Mouse (Mus musculus) intestine, postnatal 0 days (tissue): ENCODE data around the gene Pfkfb3. TPM values are rescaled to one million over a fixed set of nuclear protein-coding genes. Genes with fewer than 3 reads are reported as not detected.

Source experiments
- ATAC-seq: fragments of 200-750 bp; cut with Nextera tagmentation; 2 replicates; pipeline ENCODE4 v1.8.0; 2017; ENCODE audit warnings: mild to moderate bottlenecking, moderate TSS enrichment, moderate library complexity
- H3K27ac ChIP-seq: fragments of 300-500 bp; sonication (generic); 2 replicates; pipeline ENCODE4 v1.5.1; 2014; ENCODE audit warnings: mild to moderate bottlenecking, low read depth, low read length, moderate library complexity
- H3K27me3 ChIP-seq: fragments of 300-500 bp; sonication (generic); replicated peaks from 2 replicates; pipeline ENCODE4 v1.6.1; 2014; ENCODE audit warnings: low read length, mixed read lengths; ENCODE audit not compliant: control insufficient read depth, insufficient read depth
- H3K36me3 ChIP-seq: fragments of 300-500 bp; sonication (generic); 2 replicates; pipeline ENCODE4 v1.6.1; 2014; ENCODE audit warnings: mild to moderate bottlenecking, moderate library complexity; ENCODE audit not compliant: control insufficient read depth, insufficient read depth
- H3K4me1 ChIP-seq: fragments of 300-500 bp; sonication (generic); replicated peaks from 2 replicates; pipeline ENCODE4 v1.6.1; 2014; ENCODE audit warnings: antibody characterized with exemption, low read length, mixed read lengths; ENCODE audit not compliant: control insufficient read depth, insufficient read depth
- H3K4me2 ChIP-seq: fragments of 300-500 bp; sonication (generic); replicated peaks from 2 replicates; pipeline ENCODE4 v1.6.1; 2014; ENCODE audit warnings: low read depth, mild to moderate bottlenecking, moderate library complexity
- H3K4me3 ChIP-seq: fragments of 300-500 bp; sonication (generic); 2 replicates; pipeline ENCODE4 v1.5.1; 2014; ENCODE audit warnings: low read depth, low read length
- H3K9ac ChIP-seq: fragments of 300-500 bp; sonication (generic); 2 replicates; pipeline ENCODE4 v1.6.1; 2014; ENCODE audit warnings: mild to moderate bottlenecking, low read depth, low read length
- H3K9me3 ChIP-seq: fragments of 300-500 bp; sonication (generic); 2 replicates; pipeline ENCODE4 v1.6.1; 2016; ENCODE audit warnings: mixed run types; ENCODE audit not compliant: control insufficient read depth
- CTCF ChIP-seq: sonication (generic); IDR thresholded peaks from 2 replicates; pipeline ENCODE4 v1.5.1; 2016; ENCODE audit warnings: low read depth, mild to moderate bottlenecking, control low read depth, antibody characterized with exemption, moderate library complexity
- WGBS: fragments of 180-500 bp; shearing (Covaris S2); extraction: QIAGEN DNeasy Blood & Tissue Kit; methylation state at CpG from one replicate; pipeline ENCODE4 v1.1.7; 2014; 5-methylcytosine and 5-hydroxymethylcytosine counted together
- polyA plus RNA-seq: library from polyadenylated mRNA; unstranded; fragments of >200 nt; fragmentation: Nextera tagmentation; extraction: Ambion mirVana; gene quantifications from 2 replicates; pipeline ENCODE4 v1.2.1, GENCODE M21; 2015

The Pfkfb3 gene
- polyA plus RNA-seq, 1 experiment from 2014 or later = 13.4 TPM

DNA sequence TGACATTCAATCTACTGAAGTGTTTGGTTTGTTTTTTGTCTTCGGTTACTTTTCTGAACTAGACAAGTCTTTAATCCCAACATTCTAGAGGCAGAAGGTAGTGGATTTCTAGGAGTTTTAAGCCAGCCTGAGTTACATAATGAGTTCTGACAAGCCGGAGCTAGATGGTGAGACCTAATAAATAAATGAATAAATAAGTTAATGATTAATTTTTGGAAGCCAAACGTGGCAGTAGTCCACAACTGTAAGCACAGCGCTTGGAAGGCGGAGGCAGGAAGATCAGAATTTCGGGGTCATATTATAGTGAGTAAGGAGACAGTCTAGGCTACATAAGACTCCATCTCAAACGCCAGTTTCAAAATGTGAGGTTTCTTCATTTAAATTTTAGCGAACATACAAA is 17.9 kb downstream of the Pfkfb3 start:
- WGBS = 61% methylated on average over 8 of the region's 8 CpGs

DNA sequence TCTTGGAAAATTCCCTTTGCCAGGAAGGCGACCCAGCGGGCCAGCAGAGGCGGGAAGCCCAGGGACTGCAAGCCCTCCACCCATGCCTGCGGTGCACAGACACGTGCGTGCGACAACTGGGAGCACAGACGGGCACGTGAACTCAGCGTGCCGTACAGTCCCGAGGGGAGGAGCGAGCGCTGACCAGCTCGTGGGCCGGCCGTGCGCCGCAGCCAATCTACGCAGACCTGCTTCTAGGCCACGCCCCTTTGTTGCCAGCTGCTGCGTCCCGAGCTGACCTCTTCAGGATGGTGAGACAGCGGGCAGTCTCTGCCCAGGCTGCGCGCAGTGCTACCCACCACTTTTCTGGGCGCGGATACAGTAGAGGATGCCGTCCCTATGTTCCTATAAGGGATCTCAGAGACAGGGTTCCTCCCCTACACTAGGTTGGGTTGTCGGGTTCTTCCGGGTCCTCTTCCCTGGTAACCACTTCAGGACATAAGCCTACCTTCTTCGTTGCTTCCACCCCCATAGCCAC is 18.4 kb downstream of the Pfkfb3 start:
- H3K4me3 ChIP-seq = peak overlapping the region; percentile 41
- no peaks in the 10 kb centered on the region for H3K4me1 ChIP-seq
- H3K4me2 ChIP-seq = peak overlapping the region; percentile 81
- no peaks in the 10 kb centered on the region for H3K36me3 ChIP-seq
- H3K27me3 ChIP-seq = no peaks in the 10 kb centered on the region
- ATAC-seq = peak; percentile 99
- peak overlapping the region; percentile 46; the same call in 1 of the 2 replicates for H3K27ac ChIP-seq
- 0 out of 2 replicates have a peak, but pooled peaks have one; percentile 7 for TF ChIP-seq CTCF
- H3K9me3 ChIP-seq = no peaks in the 10 kb centered on the region
- peak overlapping the region; percentile 60 for H3K9ac ChIP-seq
- WGBS = under 1% methylated on average over 32 of the region's 32 CpGs

More for the DNA sequence above, 17.9 kb downstream of the Pfkfb3 start:
- Histone ChIP-seq H3K4me3 (peak overlapping the region; percentile 41), H3K9me3 (no peaks in the 10 kb centered on the region), H3K4me1 (no peaks in the 10 kb centered on the region), H3K36me3 (no peaks in the 10 kb centered on the region), H3K9ac (0 out of 2 replicates have a peak overlapping the region, but pooled peaks have one; percentile 60), H3K27me3 (no peaks in the 10 kb centered on the region), H3K27ac (no peak overlapping the region), H3K4me2 (peak overlapping the region; percentile 81)
- ATAC-seq = no peak
- no peak for TF ChIP-seq CTCF

DNA sequence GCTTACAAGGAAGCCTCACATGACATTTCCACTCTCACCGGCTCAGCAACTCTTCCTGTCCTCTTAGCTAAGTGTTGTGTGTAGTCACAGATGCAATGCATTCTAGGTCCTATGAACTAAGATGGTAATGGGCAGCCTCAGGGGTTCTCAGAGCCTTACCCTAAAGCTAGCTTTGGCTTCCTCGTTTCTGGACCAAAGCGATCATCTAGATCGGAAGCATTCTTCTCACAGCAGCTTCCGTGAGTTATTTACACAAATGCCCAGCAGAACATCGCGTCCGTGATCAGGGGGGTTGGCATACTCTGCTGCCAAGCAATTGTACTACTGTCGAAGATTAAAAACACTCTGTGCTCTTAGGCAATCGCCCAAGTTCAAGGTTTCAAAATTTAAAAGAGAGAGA is 19.1 kb downstream of the Pfkfb3 start:
- Histone ChIP-seq H3K4me1 (no peaks in the 10 kb centered on the region), H3K36me3 (no peaks in the 10 kb centered on the region), H3K27me3 (no peaks in the 10 kb centered on the region), H3K4me2 (peak overlapping the region; percentile 81), H3K4me3 (peak overlapping the region; percentile 41), H3K9me3 (no peaks in the 10 kb centered on the region), H3K27ac (no peak overlapping the region; the same call in 1 of the 2 replicates), H3K9ac (peak overlapping the region; percentile 60)
- 12% methylated on average over 10 of the region's 10 CpGs for whole genome bisulfite sequencing
- ATAC-seq = peak; percentile 36; the same call in 1 of the 2 replicates
- no peak for TF ChIP-seq CTCF

DNA sequence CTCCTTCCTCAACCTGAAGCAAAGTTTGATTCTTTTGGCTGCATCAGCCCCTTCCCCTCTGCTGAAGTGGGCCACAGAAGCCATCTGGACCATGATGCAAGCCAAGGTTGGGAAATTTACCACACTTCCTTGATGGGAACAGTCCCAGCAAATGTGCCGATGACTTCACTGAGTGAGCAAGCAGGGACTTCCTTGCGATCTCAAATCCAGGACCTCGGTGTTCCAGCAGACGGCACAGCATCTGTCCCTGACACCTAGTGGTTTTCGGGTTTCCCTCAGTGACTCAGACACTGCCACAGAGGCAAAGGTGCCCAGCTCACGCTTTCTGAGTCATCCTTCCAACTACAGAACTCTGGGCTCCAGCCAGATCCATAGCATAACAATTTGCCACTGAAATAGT is 23.8 kb downstream of the Pfkfb3 start:
- H3K27ac ChIP-seq = no peak overlapping the region

DNA sequence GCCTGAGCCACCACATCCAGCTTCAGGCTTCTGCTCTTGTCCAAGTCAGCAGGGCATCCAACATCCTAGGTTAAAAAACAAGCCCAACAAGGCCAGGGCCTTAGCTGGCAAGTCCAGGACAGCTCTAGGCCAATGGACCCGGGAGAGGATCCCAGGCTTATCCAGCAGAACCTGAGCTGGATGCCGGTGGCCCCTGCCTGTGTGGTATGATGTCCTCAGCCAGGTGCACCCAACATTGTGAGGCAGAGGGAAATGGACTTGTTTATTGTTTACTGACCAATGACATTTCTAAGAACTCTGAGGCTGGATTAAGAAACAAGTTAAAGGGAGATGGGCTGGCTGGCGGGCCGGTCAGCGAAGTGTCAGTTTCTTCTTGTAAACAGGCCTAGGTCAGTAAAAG is 27.8 kb downstream of the Pfkfb3 start:
- H3K9me3 ChIP-seq = no peaks in the 10 kb centered on the region
- H3K27ac ChIP-seq = no peak overlapping the region
- H3K4me3 ChIP-seq = no peak overlapping the region
- no peak overlapping the region for H3K4me2 ChIP-seq
- ATAC-seq = no peak
- no peaks in the 10 kb centered on the region; the same call in 1 of the 2 replicates for H3K36me3 ChIP-seq
- no peaks in the 10 kb centered on the region for H3K27me3 ChIP-seq
- no peaks in the 10 kb centered on the region for H3K4me1 ChIP-seq
- 75% methylated on average over 5 of the region's 5 CpGs for WGBS
- H3K9ac ChIP-seq = no peak overlapping the region
- no peak for TF ChIP-seq CTCF

More for the DNA sequence above, 23.8 kb downstream of the Pfkfb3 start:
- no peaks in the 10 kb centered on the region for H3K27me3 ChIP-seq
- no peak for ATAC-seq
- H3K9ac ChIP-seq = no peak overlapping the region
- WGBS = 72% methylated on average over 6 of the region's 6 CpGs
- TF ChIP-seq CTCF = no peak
- H3K4me2 ChIP-seq = no peak overlapping the region
- H3K4me3 ChIP-seq = no peak overlapping the region
- no peaks in the 10 kb centered on the region for H3K4me1 ChIP-seq
- no peaks in the 10 kb centered on the region for H3K9me3 ChIP-seq
- H3K36me3 ChIP-seq = no peaks in the 10 kb centered on the region

DNA sequence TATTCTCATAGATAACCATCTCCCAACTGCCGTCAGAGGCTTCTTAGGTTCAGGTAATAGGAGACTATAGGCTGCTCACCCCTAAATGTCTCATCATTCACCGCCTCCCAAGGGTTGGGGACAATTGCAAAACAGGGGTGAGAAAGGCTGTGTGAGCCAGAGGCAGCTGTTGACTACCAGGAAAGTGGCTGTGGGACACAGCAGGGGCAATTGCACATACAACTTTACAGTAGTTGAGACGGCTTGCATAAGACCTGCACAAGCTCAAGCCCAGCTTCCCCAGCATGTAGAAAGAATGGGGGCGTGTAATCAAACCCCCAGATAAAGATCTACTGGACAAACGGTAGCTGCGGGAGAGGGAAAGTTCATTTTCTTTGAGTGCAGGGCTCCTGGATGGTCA is 29.1 kb downstream of the Pfkfb3 start:
- Histone ChIP-seq H3K27ac (no peak overlapping the region), H3K4me2 (no peak overlapping the region), H3K4me3 (no peak overlapping the region), H3K36me3 (no peaks in the 10 kb centered on the region; the same call in 1 of the 2 replicates), H3K9me3 (no peaks in the 10 kb centered on the region), H3K27me3 (no peaks in the 10 kb centered on the region), H3K9ac (no peak overlapping the region), H3K4me1 (no peaks in the 10 kb centered on the region)
- 61% methylated on average over 6 of the region's 6 CpGs for WGBS
- TF ChIP-seq CTCF = no peak
- no peak for ATAC-seq

DNA sequence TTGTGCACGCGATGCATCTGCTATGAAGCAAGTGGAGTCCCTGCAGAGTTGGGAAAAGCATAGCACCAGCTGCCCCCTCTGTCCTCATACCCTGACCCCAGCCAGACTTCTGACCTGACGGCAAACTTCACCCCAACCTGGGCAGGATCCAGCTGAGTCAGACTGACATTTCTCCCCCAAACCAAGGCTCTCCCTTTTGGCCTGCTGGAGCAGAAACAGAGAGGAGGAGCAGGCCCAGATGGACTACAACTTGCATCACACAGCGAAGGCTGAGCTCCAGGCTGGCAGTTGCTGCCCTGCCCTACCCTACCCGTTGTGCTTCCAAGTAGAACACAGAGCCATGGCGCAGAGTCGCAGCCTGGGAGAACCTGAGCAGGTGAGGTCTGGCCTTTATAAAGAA is 32.1 kb downstream of the Pfkfb3 start:
- Histone ChIP-seq H3K4me2 (no peak overlapping the region), H3K27me3 (no peaks in the 10 kb centered on the region), H3K36me3 (no peaks in the 10 kb centered on the region; the same call in 1 of the 2 replicates), H3K4me1 (no peaks in the 10 kb centered on the region), H3K9me3 (no peaks in the 10 kb centered on the region), H3K27ac (no peak overlapping the region), H3K4me3 (no peak overlapping the region), H3K9ac (no peak overlapping the region)
- ATAC-seq = no peak
- WGBS = 90% methylated on average over 7 of the region's 7 CpGs
- no peak for TF ChIP-seq CTCF
